Mouse (Mus musculus) embryo, embryonic 11 days (tissue): Measurements from ENCODE around the gene Sbno1.

Source experiments
- DNase-seq: peaks from one replicate; pipeline ENCODE4 v3.0.0-alpha.2; 2015

Sbno1 gene

DNA sequence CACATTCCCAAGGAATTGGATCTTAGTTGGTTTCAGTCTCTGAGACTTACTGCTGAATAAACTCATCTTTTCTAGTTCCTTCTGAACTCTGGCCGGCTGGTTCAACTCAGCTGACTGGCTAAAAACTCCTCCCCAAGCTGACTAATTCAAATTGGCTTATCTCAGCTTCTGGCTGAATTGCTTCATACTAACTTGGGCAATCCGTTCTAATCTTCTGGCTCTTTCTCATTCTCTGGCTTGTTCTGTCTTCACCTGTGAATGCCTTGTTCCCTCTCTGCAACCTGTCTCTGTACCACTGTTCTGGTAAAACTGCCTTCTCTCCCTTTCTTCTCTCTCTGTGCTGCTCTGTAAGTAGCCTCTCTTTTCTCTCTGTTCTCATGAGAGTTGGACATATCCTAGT is 16.8 kb upstream of the Sbno1 start:
- DNase-seq, result no peak

DNA sequence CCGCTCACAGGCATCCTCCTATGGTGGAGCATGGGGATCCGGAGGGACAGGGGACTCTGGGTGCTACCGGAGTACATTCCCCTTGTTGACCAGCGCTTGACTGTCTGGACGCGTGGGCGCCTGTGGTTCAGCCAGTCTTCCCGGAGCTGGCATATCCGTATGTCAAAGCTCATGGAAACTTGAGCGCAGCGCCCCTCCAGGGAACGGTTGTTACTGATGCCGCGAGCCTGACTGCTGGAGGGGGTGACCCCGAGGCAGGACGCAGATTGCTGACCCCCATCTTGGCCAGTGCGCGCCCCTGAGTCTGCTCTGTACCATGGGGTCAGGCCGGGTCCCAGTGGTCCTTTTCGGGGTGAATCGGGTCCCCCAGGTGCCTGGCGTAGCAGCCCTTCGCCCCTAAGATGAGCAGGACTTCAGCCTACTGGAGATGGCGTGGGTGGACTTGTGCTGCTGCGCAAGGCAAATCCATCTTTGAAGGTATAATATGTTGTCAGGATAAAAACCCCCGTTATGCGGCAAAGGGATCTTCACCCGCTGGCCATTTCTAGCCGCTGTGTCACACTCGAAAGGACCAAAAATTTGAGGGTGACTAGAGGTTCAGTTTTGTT is 14.4 kb upstream of the Sbno1 start:
- DNase-seq, result peak; percentile 87

DNA sequence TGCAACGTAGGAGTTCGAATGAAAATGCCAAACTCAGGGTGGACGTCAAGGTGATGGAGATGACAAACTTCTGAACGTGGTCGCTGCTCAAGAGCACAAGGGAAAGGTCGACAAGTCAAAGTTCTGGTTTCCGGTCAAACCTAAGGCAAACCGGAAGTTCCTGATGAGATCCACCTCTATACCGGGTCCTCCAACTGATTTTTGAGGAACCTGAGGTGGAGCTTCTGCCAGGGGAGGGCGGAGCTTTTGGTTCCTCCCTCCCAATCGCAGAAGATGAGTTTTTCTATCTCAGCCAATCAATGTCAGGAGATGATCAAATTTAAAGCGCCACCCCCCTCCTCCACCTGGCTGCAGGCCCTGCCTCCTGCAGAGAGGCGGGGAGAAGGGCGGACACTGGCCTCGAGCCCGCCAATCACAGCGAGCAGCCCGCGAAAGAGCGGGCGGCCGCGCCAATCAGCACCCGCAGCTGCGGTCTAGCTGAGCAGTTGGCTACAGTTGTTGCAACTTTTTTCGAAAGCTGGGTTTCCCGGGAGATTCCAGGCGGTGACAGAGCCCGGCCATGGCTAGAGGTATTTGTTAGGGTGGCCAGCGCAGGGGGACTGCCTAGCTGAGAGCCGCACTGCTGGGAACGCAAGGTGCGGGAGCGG is 13.8 kb upstream of the Sbno1 start, which contains the start of gene Kmt5a:
Gene Kmt5a, plus strand, starts transcription at position 484 of the 647 bp plus-strand sequence.
- peak; percentile 97 for DNase-seq

DNA sequence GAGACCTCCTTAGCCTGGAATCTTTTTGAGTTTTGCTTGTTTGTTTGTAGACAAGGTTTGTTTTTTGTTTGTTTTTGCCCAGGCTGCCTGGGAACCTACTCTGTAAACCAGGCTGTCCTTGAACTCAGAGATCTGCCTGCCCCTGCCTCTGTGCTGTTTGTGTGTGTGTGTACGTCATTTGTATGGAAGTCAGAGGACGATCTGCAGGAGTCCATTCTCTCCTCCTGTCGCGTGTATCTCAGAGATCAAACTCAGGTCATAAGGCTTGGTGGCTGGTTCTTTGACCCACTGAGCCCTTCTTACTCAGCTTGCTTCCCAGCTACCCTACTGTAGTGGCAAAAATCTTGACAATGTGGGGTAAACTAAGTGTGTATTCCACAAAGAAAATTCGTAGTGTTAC is 12.9 kb upstream of the Sbno1 start:
- DNase-seq, result no peak

DNA sequence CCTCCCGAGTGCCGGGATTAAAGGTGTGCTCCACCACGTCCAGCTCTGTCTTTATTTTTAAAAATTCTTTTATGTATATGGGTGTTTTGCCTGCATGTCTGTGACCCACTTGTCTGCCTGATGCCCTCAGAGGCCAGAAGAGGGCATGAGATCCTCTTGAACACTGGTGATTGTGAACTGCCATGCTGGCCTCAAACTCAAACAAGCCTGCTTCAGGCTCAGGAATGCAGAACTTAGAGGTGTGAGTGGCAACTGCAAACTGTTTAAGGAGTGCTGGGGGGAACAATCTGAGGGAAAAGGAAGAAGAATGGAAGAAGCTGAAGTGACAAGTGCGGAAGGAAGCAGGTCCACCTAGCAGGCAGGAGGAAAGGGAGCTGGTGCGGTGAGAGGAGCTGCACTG is 12.4 kb upstream of the Sbno1 start:
- DNase-seq, result no peak

DNA sequence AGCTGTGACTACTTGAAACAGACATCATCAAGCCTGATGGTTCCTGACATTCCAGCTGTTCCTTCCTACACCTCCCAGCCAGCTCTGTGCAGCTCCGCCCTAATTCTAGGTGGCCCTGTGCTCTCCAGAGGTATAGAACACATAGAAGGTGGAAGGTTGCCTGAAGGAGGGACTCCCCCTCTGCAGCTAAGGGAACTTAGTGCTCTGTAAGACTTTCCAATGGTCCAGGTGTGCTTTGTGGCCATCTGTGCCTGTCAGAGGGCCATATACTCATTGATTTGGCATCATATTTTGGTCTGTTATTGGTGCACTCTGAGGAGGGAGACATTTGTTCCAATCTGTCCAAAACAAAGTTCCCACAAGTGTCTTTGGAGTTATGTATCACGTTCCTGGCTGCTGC is 7.2 kb upstream of the Sbno1 start:
- DNase-seq, result no peak

DNA sequence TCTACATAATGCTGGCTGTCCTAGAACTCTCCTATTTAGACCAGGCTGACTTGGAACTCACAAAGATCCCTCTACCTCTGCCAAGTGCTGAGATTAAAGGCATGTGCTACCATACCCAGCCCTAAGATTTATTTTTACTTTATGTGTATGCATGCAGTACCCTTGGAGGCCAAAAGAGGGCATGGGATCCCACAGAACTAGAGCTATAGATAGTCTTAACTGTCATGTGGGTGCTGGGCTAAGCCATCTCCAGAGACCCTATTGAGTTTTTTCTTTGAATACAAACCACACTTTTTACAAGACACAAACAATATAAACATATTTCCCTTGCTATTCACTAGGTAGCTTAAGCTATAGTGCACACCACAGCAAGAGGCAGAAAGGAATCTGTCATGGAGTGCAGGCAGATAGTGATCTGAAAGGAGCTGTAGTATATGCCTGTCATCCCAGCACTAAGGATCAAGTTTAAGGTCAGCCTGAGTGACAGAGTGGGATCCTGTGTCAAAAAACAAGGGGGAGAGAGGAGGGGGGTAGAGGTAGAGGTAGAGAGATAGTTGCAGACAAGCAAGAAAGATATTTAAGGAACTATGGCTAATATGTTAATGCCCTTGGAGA is 6.7 kb upstream of the Sbno1 start:
- DNase-seq, result peak; percentile 72

DNA sequence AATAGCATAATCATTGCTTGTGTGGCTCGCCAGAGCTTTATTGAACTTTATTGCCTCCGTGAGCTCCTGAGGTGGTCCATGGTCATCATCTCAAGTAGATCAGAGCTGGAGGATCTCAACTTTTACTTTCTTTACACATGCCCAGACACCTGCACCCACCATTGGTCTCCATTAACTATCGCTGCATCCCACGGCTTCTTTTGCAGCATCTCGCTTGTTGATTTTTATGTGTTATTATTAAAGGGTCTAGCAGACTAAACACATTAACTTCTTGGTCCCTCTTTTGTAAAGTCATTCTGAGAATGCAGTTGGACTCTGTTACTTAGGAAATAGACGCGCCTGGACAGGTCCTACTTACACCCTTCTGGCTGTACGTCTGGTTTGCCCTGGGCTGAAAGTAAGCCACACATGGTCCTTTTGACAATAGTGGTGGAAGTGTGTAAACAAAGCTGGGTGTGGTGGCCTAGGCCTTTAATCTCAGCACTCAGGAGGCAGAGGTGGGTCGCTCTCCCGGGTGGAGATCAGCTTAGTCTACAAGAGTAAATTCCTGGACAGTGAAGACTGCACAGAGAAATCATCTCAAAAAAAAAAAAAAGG is 772 bp upstream of the Sbno1 start:
- DNase-seq, result no peak

DNA sequence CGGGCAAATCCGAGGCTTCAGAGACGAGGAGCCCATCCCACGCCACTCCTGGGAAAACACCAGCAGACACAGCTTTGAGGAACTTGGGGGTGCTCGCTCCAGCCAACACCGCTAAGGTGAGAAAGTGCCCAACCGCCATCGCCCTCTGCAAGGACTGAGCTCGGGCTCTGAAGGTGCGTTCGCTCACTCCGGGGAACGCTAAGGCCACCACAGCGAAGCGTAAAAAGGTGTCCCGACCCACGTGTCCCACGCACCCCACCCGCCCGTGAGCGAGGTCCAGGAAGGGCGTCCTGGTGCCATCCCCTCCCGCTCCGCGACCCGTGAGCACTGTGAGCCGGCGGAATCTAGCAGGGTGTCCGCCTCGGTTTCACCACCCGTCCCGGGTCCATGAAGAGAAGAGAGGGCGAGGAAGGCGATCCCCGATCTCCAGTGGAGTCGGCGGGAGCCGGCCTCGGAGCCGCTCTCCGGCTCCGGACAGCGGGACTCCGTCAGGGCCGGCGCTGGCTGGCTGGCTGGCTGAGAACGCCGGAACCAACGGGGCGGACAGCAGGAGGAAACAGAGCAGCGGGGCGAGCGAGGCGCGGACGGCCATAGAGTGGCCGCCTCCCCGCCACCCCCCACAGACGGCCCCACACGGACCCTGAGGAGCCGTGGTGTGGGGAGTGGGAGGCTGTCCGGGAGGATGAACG is 934 bp downstream of the Sbno1 start:
- DNase-seq, result peak; percentile 32

DNA sequence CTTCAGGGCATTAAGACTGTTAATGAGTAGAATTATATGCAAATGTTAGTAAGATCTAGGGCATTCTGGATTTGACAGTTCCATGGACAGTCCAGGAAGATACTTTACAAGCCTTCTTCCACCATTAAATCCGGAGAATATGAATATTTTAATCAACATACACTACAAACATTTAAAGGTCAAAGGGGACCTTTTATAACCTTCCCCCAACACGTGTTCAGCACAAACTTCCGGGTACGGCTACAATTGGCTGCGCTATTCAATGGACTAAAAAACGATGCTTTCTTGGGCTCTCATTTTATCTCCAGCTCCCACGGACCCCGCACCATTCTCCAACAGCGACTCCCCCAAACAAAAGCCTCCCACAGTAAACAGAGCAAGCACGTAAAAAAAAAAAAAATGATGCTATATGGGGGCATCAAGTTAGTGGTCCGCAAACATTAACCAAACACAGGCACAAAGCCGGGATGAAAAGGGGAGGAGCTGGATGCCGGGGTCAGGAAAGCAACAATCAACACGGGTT is 1.5 kb downstream of the Sbno1 start:
- DNase-seq, result peak; percentile 37

DNA sequence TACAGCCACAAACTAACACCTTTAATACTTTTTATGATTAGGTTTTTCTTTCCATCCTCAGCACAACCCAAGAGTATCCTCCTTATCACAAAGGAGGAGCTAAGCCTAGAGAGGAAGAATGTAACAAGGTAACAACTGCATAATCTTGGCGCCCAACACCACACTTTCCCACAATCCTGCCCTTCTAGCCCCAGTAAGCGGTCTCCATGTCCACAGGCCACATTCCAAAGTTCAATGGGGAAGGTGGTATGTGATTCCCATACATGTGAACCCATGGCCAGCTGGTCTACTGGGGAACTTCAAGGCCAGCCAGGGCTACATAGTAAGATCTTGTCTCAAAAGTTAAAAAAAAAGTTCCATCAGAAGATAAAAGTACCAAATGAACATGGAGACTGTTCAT is 4.0 kb downstream of the Sbno1 start:
- DNase-seq, result no peak

DNA sequence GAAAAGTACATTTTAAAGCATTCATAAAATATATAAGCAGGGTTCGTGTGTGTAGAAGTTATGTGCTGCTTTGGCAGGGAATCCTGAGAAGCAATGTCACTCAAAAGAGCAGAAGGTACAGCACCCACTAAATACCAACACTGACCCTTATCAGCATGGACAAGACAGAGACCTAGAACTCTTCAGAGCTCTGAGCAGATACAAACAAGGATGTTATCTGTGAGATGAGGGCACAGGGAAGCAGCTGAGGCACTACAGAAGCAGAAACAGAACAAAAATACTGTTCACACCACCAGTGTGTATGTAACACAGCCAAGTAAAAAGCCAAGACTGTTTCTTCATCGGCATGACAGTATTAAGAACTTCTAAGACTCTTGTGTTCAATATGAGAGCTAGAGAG is 6.9 kb downstream of the Sbno1 start:
- no peak for DNase-seq

DNA sequence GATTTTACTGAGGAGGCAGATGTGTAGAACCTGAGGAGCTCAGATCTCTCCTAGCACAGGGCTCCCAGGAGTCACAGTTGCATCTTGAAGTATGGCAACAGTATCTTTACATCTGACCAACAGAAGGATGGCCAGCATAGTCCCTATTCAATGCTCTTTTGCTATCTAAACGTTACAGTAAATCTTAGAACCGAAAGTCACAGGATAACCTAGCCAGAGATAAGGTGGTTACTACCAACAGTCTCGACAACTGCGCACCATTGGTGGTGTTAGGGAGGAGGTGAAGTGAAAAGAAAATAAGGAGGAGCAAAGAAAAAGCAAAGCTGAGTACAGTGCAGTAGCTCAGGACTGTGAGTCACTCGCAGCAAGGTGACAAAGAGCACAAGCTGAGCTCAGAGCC is 13.6 kb downstream of the Sbno1 start:
- no peak for DNase-seq

DNA sequence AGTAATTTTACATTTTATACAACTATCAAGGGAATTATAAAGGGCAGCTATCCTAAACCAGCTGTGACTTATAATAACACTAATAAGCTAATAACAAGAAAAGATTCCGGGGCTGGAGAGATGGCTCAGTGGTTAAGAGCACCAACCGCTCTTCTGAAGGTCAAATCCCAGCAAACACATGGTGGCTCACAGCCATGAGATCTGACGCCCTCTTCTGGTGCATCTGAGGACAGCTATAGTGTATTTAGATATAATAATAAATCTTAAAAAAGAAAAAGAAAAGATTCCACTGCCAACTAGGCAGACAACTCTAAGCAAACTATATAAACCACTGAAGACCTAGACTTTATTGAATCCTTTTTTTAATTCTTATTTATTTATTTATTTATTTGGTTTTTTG is 15.0 kb downstream of the Sbno1 start:
- DNase-seq, result no peak

DNA sequence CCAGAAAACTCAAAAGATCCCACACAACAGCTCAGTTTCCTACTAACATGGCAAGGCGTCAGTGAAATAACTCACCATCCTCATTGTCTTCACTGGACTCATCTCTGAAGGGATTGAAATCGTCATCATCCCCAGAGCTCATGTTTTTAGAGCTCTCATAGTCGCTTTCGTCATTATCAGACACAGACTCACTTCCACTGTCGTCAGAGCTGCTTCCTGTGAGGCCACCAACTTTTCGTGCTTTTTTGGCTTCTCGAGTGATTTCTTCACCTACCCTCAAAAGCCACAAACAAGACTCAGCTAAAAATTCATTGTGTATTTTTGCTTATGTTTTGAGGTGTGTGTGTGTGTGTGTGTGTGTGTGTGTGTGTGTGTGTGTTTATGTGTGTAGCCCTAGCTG is 32.1 kb downstream of the Sbno1 start:
- DNase-seq, result no peak

DNA sequence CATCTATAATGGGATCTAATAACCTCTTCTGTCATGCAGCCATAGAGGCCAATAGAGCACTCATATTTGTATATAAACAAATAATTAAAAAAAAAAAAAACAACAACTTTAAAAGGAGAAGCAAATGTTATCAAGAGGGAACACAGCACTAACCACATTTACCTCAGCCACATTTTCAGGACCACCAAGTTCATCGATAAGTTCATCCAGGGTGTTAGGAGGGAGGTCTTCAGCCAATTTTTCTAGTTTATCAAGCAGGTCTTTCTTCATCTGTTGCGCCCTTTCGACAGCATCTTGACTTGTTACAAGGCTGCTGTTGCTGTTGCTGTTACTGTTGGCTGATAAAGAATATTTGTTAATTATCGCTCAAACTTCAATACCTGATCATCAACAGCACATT is 33.4 kb downstream of the Sbno1 start:
- no peak for DNase-seq

DNA sequence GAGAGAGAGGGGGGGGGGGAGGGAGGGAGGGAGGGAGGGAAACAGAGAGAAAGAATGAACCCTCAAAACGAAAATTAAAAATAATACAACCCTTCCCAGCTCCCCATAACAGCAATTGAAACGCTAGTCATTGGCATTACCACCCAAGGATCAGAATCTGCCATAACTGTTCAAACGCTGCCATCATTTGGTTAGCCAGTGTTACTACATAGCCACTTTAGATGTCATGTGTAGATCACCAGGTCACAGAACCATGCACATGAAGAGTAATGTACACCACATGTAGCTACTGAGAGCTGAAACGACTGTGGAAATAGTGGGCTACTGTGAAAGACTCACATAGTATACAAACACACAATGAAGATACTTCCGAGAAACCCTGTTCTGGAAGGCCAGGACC is 37.9 kb downstream of the Sbno1 start:
- peak; percentile 33 for DNase-seq

DNA sequence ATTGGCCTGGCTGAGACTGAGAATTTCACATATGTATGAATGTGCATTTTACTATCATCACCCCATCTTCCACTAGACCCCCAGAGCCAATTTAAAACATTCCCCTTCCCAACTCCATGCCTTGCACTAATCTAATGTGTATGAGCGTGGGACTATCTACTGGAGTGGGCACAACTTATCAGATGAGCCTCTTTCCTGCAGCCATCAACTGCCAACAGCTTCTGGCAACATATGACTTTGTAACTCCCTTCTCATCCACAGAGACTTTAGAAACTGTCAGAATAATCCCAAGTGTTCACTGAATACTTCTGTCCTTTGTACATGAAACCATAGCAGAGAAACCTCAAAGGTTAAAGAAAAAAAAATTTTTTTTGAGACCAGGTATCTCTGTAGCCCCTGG is 45.7 kb downstream of the Sbno1 start:
- DNase-seq, result no peak

DNA sequence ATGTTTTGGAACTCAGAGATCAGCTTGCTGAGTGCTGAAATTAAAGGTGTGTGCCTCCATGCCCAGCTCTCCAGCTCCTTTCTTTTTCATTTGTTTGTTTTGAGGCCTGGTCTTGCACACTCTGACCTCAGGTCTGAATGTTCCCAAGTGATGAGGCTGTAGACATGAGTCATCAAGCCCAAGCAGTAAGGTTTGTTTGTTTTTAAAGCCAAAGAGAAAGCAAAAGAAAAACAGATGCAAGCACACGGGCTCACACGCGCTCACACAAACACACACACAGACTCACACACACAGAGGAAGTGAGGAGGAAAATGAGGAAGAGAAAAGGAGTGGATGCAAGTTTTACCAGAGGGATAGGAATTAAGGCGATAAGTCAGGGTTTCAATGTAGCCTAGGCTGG is 48.7 kb downstream of the Sbno1 start:
- DNase-seq, result no peak

DNA sequence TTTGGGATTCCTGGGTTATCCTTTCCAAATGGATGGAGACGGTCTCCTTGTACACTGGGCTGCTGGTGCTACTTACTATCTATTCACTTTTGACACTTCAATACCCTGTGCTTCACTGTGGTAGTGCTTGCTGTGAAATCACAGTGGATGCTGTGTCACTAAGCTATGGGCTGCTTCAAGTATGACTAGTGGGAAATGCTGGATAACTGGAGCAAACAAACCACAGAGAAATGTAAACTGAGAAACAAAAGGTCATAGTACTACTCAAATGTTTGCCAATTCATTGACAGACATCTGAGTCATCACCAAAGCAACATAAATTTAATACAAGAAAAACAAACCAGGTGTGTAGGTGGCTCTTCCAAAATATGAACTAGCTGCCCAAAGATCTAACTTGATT is 49.4 kb downstream of the Sbno1 start:
- no peak for DNase-seq

DNA sequence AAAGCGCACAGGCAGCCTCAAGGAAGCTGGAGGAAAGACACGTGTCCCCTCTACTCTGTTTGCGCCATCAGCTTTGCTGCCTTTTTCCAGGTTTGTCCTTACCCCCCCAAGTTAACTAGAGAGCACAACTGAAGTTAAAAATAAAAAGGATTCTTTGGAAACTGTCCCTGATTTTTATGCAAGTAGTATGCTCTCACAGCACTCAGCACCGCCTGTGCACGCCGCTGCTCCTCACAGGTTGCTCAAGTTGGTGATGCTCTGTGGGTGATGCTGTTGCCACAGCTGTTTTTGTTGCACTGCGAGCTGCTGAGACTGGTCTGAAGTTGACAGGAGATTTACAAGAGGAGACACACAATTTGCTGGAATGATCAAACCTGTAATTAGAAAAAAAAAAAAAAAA is 51.5 kb downstream of the Sbno1 start:
- no peak for DNase-seq

DNA sequence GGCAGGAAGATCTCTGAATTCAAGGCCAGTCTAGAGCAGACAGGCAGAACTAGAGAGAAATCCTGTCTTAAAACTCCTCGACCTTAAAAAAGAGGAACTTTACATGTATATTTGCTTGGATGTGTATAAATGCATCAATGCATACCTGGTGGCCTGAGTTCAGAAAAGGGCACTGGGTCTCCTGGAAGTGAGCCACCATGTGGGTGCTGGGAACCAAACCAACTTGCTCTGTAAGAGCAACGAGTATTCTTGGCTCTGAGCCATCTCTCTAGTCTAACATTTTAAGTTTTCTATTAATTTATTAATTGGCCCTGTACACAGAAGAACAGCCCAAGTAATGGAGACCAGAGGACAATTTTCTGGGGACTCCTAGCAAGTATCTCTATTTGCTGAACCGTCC is 59.1 kb downstream of the Sbno1 start:
- no peak for DNase-seq

DNA sequence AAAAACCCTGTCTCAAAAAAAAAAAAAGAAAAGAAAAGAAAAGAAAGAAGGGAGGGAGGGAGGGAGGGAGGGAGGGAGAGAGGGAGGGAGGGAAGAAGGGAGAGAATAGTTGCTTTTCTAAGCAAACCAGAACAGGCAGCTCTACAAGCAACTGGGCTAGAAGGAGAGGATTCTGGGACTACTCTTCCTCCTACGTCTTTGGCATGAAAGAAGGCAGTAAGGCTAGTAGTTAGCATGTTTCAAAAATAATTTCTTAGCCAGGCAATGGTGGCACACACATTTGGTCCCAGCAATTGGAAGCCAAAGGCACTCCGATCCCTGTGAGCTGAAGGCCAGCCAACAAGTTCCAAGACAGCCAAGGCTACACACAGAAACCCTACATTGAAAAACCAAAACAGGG is 60.0 kb downstream of the Sbno1 start:
- DNase-seq, result no peak
